Mouse (Mus musculus): ENCODE measurements around the gene Prkca.

GRCm38 (mm10) chr11:107914634-107915226 lies 429.0 kb downstream of the Prkca start, which contains the start of gene Cacng5:
- TF ChIP-seq MAFK (IDR thresholded peaks at IDR 0.05; ENCODE audit: insufficient read depth, low read depth, low read length) (no peak), ZNF384 (IDR thresholded peaks at IDR 0.05; ENCODE audit: low read depth, low read length) (no peak), ZC3H11A (IDR thresholded peaks at IDR 0.05; ENCODE audit: borderline replicate concordance, low read depth, low read length) (no peak), CHD2 (IDR thresholded peaks at IDR 0.05; ENCODE audit: low read depth, low read length) (no peak), HCFC1 (IDR thresholded peaks at IDR 0.05; ENCODE audit: borderline replicate concordance, insufficient read depth, low read length) (no peak)
